Mouse (Mus musculus) heart, postnatal 0 days (tissue): Measurements from ENCODE around the gene Gna13. TPM values are rescaled to one million over a fixed set of nuclear protein-coding genes. Genes with fewer than 3 reads are reported as not detected.

Experiments
- ATAC-seq: fragments of 200-750 bp; cut with Nextera tagmentation; 2 replicates; pipeline ENCODE4 v1.8.0; 2017; ENCODE audit warnings: low read depth, moderate number of reproducible peaks, moderate library complexity; ENCODE audit not compliant: insufficient read depth
- DNase-seq: peaks from one replicate; pipeline ENCODE4 v3.0.0-alpha.2; 2016; ENCODE audit warnings: low spot score
- H3K27ac ChIP-seq: fragments of 300-500 bp; sonication (generic); 2 replicates; pipeline ENCODE4 v1.5.1; 2014; ENCODE audit warnings: low read depth, mild to moderate bottlenecking
- H3K27me3 ChIP-seq: fragments of 300-500 bp; sonication (generic); 2 replicates; pipeline ENCODE4 v1.6.1; 2014; ENCODE audit warnings: low read length, mixed read lengths; ENCODE audit not compliant: control insufficient read depth, insufficient read depth
- H3K36me3 ChIP-seq: fragments of 300-500 bp; sonication (generic); replicated peaks from 2 replicates; pipeline ENCODE4 v1.6.1; 2014; ENCODE audit warnings: low read length, mixed read lengths; ENCODE audit not compliant: control insufficient read depth, insufficient read depth
- H3K4me1 ChIP-seq: fragments of 300-500 bp; sonication (generic); 2 replicates; pipeline ENCODE4 v1.6.1; 2014; ENCODE audit warnings: antibody characterized with exemption; ENCODE audit not compliant: control insufficient read depth, insufficient read depth
- H3K4me2 ChIP-seq: fragments of 300-500 bp; sonication (generic); 2 replicates; pipeline ENCODE4 v1.6.1; 2014; ENCODE audit warnings: low read depth, mild to moderate bottlenecking, low read length, moderate library complexity
- H3K4me3 ChIP-seq: fragments of 300-500 bp; sonication (generic); 2 replicates; pipeline ENCODE4 v1.5.1; 2014; ENCODE audit warnings: low read depth, low read length
- H3K9ac ChIP-seq: fragments of 300-500 bp; sonication (generic); replicated peaks from 2 replicates; pipeline ENCODE4 v1.6.1; 2014; ENCODE audit warnings: low read depth, low read length, mixed read lengths
- H3K9me3 ChIP-seq: fragments of 300-500 bp; sonication (generic); replicated peaks from 2 replicates; pipeline ENCODE4 v1.6.1; 2016; ENCODE audit warnings: low read length; ENCODE audit not compliant: control insufficient read depth
- CTCF ChIP-seq: IDR thresholded peaks from 2 replicates; pipeline ENCODE4 v1.5.1; 2016; ENCODE audit warnings: antibody characterized with exemption, control low read depth, low read depth
- EP300 ChIP-seq: IDR thresholded peaks from 2 replicates; pipeline ENCODE4 v1.6.1; 2016; ENCODE audit warnings: antibody characterized with exemption, low read depth
- WGBS: fragments of 180-500 bp; shearing (Covaris S2); extraction: QIAGEN DNeasy Blood & Tissue Kit; methylation state at CpG from one replicate; pipeline ENCODE4 v1.1.7; 2014; 5-methylcytosine and 5-hydroxymethylcytosine counted together
- polyA plus RNA-seq: library from polyadenylated mRNA; unstranded; fragments of >200 nt; fragmentation: Nextera tagmentation; extraction: Ambion mirVana; gene quantifications from 2 replicates; pipeline ENCODE4 v1.2.1, GENCODE M21; 2015
- total RNA-seq: library from RNA; depleted of rRNA; stranded (reverse); fragments of >200 nt; gene quantifications from 2 replicates; pipeline ENCODE4 v1.2.3, GENCODE M21; 2014; ENCODE audit warnings: low replicate concordance

The Gna13 gene
- total and polyA plus RNA-seq, 2 experiments from 2014 or later, result 28.0 to 42.7 TPM

DNA sequence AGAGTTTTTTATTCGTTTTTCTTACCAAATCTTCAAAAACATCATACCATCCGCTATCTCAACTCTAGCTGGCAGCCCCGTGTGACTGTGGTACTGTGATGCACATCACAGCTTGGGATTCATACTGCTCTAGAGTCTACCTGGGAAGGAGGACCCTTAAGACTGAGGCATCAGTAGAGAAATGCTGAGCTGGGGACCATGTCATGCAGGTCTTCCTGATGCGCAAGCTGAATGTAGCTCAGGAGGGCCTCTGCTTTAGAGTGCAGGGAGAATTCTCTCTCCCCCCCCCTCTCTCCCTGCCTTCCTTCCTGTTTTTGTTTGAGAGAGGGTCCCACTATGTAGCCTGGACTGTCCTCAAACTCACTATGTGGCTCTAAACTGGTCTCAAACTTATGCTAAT is 78.0 kb downstream of the Gna13 start:
- Histone ChIP-seq H3K36me3 (peaks cover 23% of the 10 kb centered on the region), H3K4me2 (peak overlapping the region; percentile 79), H3K4me1 (0 out of 2 replicates have a peak, but pooled peaks cover 4% of the 10 kb centered on the region), H3K9me3 (no peaks in the 10 kb centered on the region), H3K9ac (no peak overlapping the region), H3K4me3 (peak overlapping the region; percentile 56), H3K27me3 (no peaks in the 10 kb centered on the region), H3K27ac (no peak overlapping the region)
- DNase-seq (no peak), ATAC-seq (no peak)
- 52% methylated on average over 4 of the region's 4 CpGs for WGBS
- TF ChIP-seq EP300 (no peak), CTCF (no peak)

DNA sequence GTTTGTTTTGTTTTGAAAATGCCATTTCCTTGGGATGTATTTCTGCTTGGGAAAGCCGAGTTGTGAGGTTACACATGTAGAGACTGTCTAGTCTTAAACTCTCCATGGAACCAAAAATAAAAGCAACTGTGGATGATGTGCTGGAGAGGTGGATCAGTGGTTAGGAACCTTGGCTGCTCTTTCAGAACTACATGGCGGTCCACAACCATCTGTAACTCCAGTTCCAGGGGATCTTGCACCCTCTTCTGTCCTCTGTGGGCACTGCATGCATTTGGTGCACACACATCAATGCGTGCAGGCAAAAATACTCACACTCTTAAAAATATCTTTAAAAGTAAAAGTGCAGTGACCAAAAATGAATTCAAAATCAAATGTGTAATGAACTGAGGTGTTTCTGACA is 78.5 kb downstream of the Gna13 start:
- 0 out of 2 replicates have a peak, but pooled peaks cover 4% of the 10 kb centered on the region for H3K4me1 ChIP-seq
- DNase-seq (peak; percentile 43), ATAC-seq (no peak)
- no peaks in the 10 kb centered on the region for H3K9me3 ChIP-seq
- H3K4me2 ChIP-seq, result no peak overlapping the region
- no peaks in the 10 kb centered on the region for H3K27me3 ChIP-seq
- H3K27ac ChIP-seq, result no peak overlapping the region
- WGBS, result 69% methylated on average over 3 of the region's 3 CpGs
- peak; percentile 73 for TF ChIP-seq CTCF
- TF ChIP-seq EP300, result no peak
- H3K4me3 ChIP-seq, result no peak overlapping the region
- H3K9ac ChIP-seq, result no peak overlapping the region
- peaks cover 19% of the 10 kb centered on the region for H3K36me3 ChIP-seq

DNA sequence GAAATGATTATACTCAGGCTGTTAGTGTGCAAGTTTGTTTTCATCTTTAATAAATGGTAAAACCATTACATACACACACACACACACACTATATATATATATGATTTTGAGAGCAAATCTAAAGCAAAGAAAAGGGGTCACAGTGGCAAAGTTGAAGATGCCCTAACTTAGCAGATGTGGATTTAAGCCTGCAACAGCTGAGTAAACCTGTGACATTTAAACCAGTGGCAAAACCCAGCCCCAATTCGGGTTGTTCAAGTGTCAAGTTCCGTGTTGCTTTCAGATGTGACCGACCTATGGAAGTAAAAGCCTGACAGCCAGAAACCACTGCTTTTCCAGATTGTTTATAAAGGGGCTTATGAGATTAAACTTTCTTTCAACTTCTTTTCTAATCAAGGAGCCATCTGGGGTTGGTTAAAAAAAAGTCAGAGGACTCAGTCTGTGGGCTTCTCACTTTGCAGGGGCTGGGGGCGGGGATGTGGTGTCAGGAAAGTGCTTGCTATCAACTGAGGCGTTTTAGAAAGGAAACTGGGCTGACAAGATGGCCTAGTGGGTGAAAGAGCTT is 79.6 kb downstream of the Gna13 start:
- WGBS, result 61% methylated on average over 5 of the region's 5 CpGs
- no peak for TF ChIP-seq CTCF
- TF ChIP-seq EP300, result no peak
- H3K27ac ChIP-seq, result no peak overlapping the region
- H3K4me2 ChIP-seq, result no peak overlapping the region
- no peak overlapping the region for H3K9ac ChIP-seq
- DNase-seq (no peak), ATAC-seq (no peak)
- H3K36me3 ChIP-seq, result peaks cover 7% of the 10 kb centered on the region
- H3K9me3 ChIP-seq, result no peaks in the 10 kb centered on the region
- H3K4me3 ChIP-seq, result no peak overlapping the region
- 0 out of 2 replicates have a peak, but pooled peaks cover 4% of the 10 kb centered on the region for H3K4me1 ChIP-seq
- no peaks in the 10 kb centered on the region for H3K27me3 ChIP-seq

DNA sequence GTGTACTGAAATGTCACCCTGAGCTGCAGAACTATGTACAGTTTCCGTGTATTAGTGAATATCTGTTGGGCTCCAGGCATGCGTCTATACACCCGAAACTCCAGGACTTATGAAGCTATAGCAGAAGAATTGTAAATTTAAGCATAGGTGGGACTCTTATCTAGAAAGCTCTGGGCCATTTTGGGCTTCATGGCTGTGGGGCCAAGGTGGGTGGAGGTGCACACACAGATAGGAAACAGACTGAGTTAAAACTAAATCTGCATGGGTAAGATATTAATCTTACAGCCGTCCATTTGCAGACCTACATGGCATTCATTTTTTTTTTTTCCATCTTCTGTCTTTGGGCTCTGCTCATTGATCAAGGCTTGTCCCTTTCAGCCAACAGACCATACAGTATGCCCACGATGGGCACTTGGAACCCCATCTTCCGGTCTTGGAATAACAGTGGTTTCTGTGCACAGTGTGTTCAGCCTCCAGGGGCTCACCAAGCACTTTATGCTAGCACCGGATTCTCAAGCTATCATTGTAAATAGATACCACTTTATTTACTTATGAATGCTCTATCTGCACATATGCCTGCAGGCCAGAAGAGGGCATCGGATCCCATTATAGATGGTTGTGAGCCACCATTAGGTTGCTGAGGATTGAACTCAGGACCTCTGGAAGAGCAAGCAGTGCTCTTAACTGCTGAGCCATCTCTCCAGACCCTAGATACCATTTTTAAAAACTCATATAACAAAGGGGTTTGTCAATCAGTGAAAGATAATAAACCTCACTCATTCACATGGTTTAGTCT is 81.0 kb downstream of the Gna13 start:
- no peaks in the 10 kb centered on the region for H3K27me3 ChIP-seq
- DNase-seq (no peak), ATAC-seq (no peak)
- no peak overlapping the region for H3K4me3 ChIP-seq
- 0 out of 2 replicates have a peak, but pooled peaks cover 4% of the 10 kb centered on the region for H3K4me1 ChIP-seq
- no peak overlapping the region for H3K27ac ChIP-seq
- H3K9me3 ChIP-seq, result no peaks in the 10 kb centered on the region
- TF ChIP-seq CTCF, result no peak
- TF ChIP-seq EP300, result no peak
- H3K4me2 ChIP-seq, result no peak overlapping the region
- H3K9ac ChIP-seq, result no peak overlapping the region
- H3K36me3 ChIP-seq, result no peaks in the 10 kb centered on the region
- WGBS, result 89% methylated on average over 8 of the region's 8 CpGs

DNA sequence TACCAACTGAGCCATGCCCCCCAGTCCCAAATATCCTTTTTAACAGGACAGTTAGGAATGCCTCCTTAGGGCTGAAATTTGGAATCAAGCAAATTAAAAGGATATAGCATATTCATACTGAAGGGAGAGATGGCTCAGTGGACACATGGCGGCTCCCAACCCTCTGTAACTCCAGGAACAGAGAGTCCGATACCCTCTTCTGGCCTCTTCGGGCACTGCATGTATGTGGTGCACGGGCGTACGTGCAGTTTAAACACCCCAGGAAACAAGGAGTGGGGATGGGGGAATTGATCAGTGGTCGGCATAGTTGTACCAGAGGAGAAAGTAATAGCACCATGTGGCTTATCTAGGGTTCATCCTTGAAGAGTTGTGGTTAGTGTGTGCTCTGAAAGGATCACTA is 82.0 kb downstream of the Gna13 start:
- Histone ChIP-seq H3K9ac (no peak overlapping the region), H3K27ac (no peak overlapping the region), H3K4me2 (no peak overlapping the region), H3K27me3 (no peaks in the 10 kb centered on the region), H3K4me1 (0 out of 2 replicates have a peak, but pooled peaks cover under 1% of the 10 kb centered on the region), H3K9me3 (no peaks in the 10 kb centered on the region), H3K36me3 (no peaks in the 10 kb centered on the region), H3K4me3 (no peak overlapping the region)
- 64% methylated on average over 7 of the region's 7 CpGs for WGBS
- ATAC-seq (no peak), DNase-seq (no peak)
- TF ChIP-seq CTCF (peak; percentile 48), EP300 (no peak)
